Mouse (Mus musculus) small intestine, adult 2 months (tissue): ENCODE data around the gene Gucd1. TPM values are rescaled to one million over a fixed set of nuclear protein-coding genes. Genes with fewer than 3 reads are reported as not detected.
"Not testable (repeated sequence)": the region's sequence is repeated elsewhere in the genome, so short reads cannot be mapped to it uniquely, and the experiment has no call there.

Experiments
- H3K27ac ChIP-seq: fragments of 200-500 bp; 2 replicates; pipeline ENCODE4 v1.5.1; 2012; ENCODE audit warnings: low read depth, low read length, control low read depth, inconsistent platforms; ENCODE audit not compliant: insufficient read depth
- H3K27me3 ChIP-seq: fragments of 200-500 bp; 2 replicates; pipeline ENCODE4 v1.6.1; 2012; ENCODE audit warnings: mild to moderate bottlenecking, moderate library complexity, low read length, inconsistent platforms; ENCODE audit not compliant: control insufficient read depth, insufficient read depth
- H3K36me3 ChIP-seq: fragments of 200-500 bp; 2 replicates; pipeline ENCODE4 v1.6.1; 2012; ENCODE audit warnings: mild to moderate bottlenecking, low read length, control low read depth, inconsistent platforms; ENCODE audit not compliant: control insufficient read depth, insufficient read depth
- H3K4me1 ChIP-seq: fragments of 200-500 bp; 2 replicates; pipeline ENCODE4 v1.6.1; 2012; ENCODE audit warnings: low read length, inconsistent platforms, mixed read lengths; ENCODE audit not compliant: control insufficient read depth, insufficient read depth, insufficient read length
- H3K4me3 ChIP-seq: fragments of 200-500 bp; 2 replicates; pipeline ENCODE4 v1.5.1; 2012; ENCODE audit warnings: low read depth, mild to moderate bottlenecking, control low read depth, inconsistent platforms, low read length, moderate library complexity
- CTCF ChIP-seq: fragments of 200-500 bp; IDR thresholded peaks from 2 replicates; pipeline ENCODE4 v1.5.1; 2012; ENCODE audit warnings: low read depth, mild to moderate bottlenecking, control low read depth, inconsistent platforms, low read length, moderate library complexity, mixed read lengths; ENCODE audit not compliant: insufficient replicate concordance, insufficient read length; ENCODE audit errors: extremely low read depth
- POLR2A ChIP-seq: fragments of 200-500 bp; IDR thresholded peaks from 2 replicates; pipeline ENCODE4 v1.6.1; 2012; ENCODE audit warnings: low read depth, mild to moderate bottlenecking, control low read depth, inconsistent platforms, low read length, moderate library complexity
- WGBS: fragments of 180-500 bp; shearing (Covaris S2); methylation state at CpG from one replicate; pipeline ENCODE4 v1.1.7; 2018; 5-methylcytosine and 5-hydroxymethylcytosine counted together
- polyA plus RNA-seq: library from polyadenylated mRNA; depleted of rRNA; stranded (reverse); fragments of >200 nt; gene quantifications from 2 replicates; pipeline ENCODE4 v1.2.3, GENCODE M21; 2012

The Gucd1 gene
- polyA plus RNA-seq, 1 experiment, result 261 TPM

DNA sequence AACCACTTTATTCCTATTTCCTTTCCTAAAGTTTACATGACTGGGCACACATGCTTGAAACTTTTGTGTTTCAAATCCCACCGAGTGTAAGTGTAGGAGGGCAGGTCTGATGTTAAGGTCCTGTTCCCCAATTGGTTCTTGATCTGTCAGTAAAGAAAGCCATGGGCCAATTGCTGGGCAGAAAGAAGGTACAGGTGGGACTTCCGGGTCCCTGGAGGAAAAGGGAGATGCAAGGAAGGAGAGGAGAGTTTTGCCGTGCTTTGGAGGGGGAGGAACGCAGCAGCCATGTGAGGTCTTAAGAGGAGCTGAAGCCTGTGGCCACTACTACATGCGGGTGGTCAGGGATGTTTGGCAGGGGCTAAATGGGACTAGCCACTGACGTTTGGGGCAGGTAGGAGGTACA, 152.5 kb downstream of the Gucd1 start:
- Histone ChIP-seq H3K4me1 (peaks cover 6% of the 10 kb centered on the region; the same call in 1 of the 2 replicates), H3K36me3 (no peaks in the 10 kb centered on the region), H3K27ac (peak overlapping the region; percentile 44), H3K4me3 (peak overlapping the region; percentile 60), H3K27me3 (no peaks in the 10 kb centered on the region)
- 55% methylated on average over 6 of the region's 6 CpGs for WGBS
- TF ChIP-seq CTCF (no peak), POLR2A (peak; percentile 20; the same call in 1 of the 2 replicates)

DNA sequence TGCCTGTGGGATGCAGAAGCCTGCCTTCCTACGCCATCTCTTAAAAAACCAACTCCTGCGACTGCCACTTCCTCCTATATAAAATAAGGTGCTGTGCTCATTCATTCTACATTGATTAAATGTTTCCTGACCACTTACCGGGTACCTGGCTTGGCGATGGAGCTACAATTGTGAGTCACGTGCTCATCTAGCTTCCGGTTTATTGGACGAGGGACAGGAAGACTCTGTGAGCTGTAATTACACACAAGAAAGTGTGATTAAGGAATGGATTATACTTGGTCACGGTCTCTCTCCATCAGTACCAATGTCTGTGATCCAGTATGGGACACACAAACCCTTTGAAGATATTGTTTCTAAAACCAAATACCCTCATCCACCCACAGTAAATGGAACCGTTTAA, 153.0 kb downstream of the Gucd1 start:
- no peak overlapping the region for H3K4me3 ChIP-seq
- no peaks in the 10 kb centered on the region for H3K27me3 ChIP-seq
- no peak for TF ChIP-seq CTCF
- TF ChIP-seq POLR2A, result no peak
- WGBS, result 49% methylated on average over 9 of the region's 9 CpGs
- no peaks in the 10 kb centered on the region for H3K36me3 ChIP-seq
- H3K27ac ChIP-seq, result peak overlapping the region; percentile 44
- peaks cover 6% of the 10 kb centered on the region; the same call in 1 of the 2 replicates for H3K4me1 ChIP-seq

DNA sequence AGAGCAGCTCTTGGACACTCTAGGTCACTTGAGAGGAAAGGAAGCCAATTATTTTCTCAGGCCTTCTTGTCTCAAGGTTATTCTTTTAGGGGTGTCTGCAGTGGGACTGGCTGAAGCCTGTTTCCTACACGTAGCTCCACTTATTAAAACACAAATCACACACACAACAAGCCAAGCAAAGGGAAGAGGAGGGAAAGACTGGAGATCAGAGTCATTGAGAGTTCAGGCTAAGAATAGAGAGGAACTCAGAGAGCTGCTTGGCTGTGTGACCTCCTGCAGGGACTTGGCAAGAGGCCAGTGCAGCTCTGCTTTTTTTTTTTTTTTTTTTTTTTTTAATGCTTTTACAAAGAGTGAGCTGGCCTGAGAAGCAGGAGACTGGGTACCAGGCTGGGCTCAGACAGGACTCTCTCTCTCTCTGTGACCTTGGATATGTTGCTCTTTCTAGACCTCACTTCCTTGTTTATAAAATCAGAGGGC, 153.5 kb downstream of the Gucd1 start:
- H3K36me3 ChIP-seq, H3K27me3 ChIP-seq, H3K4me1 ChIP-seq, H3K4me3 ChIP-seq: not testable (repeated sequence)
- peak overlapping the region; percentile 35; the same call in 1 of the 2 replicates for H3K27ac ChIP-seq
- 12% methylated on average over 1 of the region's 1 CpGs for WGBS

- no peaks in the 10 kb centered on the region for H3K36me3 ChIP-seq
- no peak overlapping the region for H3K27ac ChIP-seq
- WGBS, result 53% methylated on average over 4 of the region's 4 CpGs
- H3K27me3 ChIP-seq, result no peaks in the 10 kb centered on the region
- H3K4me3 ChIP-seq, result no peak overlapping the region
- no peaks in the 10 kb centered on the region for H3K4me1 ChIP-seq
- TF ChIP-seq POLR2A (no peak), CTCF (no peak)
Measured at GRCm38 (mm10) chr10:75355341-75355740, 162.4 kb downstream of the Gucd1 start.

- H3K36me3 ChIP-seq, H3K27me3 ChIP-seq, H3K27ac ChIP-seq, H3K4me3 ChIP-seq, H3K4me1 ChIP-seq: not testable (repeated sequence)
- WGBS, result 48% methylated on average over 9 of the region's 9 CpGs
Measured at GRCm38 (mm10) chr10:75353838-75354241, 163.9 kb downstream of the Gucd1 start.

- TF ChIP-seq POLR2A (no peak), CTCF (no peak)
- no peaks in the 10 kb centered on the region for H3K36me3 ChIP-seq
- no peak overlapping the region for H3K27ac ChIP-seq
- no peaks in the 10 kb centered on the region for H3K4me1 ChIP-seq
- no peaks in the 10 kb centered on the region for H3K27me3 ChIP-seq
- no peak overlapping the region for H3K4me3 ChIP-seq
- WGBS, result 97% methylated on average over 12 of the region's 12 CpGs
Measured at GRCm38 (mm10) chr10:75352541-75352940, 165.2 kb downstream of the Gucd1 start.

- Histone ChIP-seq H3K36me3 (no peaks in the 10 kb centered on the region), H3K27me3 (no peaks in the 10 kb centered on the region), H3K4me3 (no peak overlapping the region), H3K27ac (no peak overlapping the region), H3K4me1 (no peaks in the 10 kb centered on the region)
- TF ChIP-seq POLR2A (no peak), CTCF (no peak)
- WGBS, result 65% methylated on average over 5 of the region's 5 CpGs
Measured at GRCm38 (mm10) chr10:75350564-75350963, 167.2 kb downstream of the Gucd1 start.

DNA sequence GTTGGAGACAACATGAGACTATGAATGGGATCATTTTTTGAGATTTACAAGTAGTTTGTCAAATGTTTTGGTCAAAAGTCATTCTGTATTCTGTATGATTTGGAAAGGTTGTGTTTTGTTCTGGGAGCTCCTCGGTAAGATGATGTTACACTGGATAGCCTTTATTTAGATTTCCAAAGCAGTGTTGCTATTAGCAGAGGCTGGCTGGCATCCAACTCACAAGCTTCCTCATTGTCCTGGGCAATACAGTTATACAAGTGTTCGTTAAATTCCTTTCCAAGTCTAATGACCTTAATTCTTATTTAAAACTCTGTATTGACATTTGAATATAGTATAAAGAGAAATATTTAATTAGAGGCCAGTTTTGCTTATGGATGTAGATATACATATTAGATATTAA, 172.5 kb downstream of the Gucd1 start:
- WGBS, result 7% methylated on average over 2 of the region's 2 CpGs
- no peaks in the 10 kb centered on the region for H3K27me3 ChIP-seq
- TF ChIP-seq POLR2A, result no peak
- TF ChIP-seq CTCF, result no peak

DNA sequence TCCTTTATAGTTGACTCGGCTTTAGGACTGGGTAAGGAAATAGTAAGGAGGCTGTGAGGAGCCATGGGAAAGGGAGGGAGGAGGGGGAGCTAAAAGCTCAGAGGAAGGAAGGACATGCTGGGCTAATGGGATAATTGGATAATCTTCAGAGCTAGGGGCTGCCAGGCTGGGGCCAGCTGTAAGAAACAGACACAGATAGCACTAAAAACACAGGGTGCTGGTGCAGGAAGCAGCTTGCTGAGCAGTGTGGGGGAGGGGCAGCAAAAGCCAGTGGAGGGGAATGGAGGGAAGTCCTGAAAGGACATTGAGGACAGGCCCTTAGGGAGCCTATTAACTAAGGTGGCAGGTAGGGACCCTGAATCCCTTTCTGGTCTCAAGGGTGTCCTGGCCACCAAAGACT, 173.2 kb downstream of the Gucd1 start:
- not testable (repeated sequence) for H3K27me3 ChIP-seq, H3K27ac ChIP-seq, H3K4me3 ChIP-seq, H3K36me3 ChIP-seq, H3K4me1 ChIP-seq
- WGBS, result 57% methylated on average over 1 of the region's 1 CpGs

More for the DNA sequence above, 172.5 kb downstream of the Gucd1 start:
- H3K36me3 ChIP-seq, result no peaks in the 10 kb centered on the region
- H3K4me1 ChIP-seq, result no peaks in the 10 kb centered on the region
- H3K4me3 ChIP-seq, result no peak overlapping the region
- H3K27ac ChIP-seq, result no peak overlapping the region
